Mouse (Mus musculus) forebrain, postnatal 0 days (tissue): Measurements from ENCODE around the gene Ttyh2. TPM values are rescaled to one million over a fixed set of nuclear protein-coding genes. Genes with fewer than 3 reads are reported as not detected.

Source experiments
- ATAC-seq: fragments of 200-750 bp; cut with Nextera tagmentation; 2 replicates; pipeline ENCODE4 v1.8.0; 2017; ENCODE audit warnings: mild to moderate bottlenecking, moderate library complexity
- DNase-seq: peaks from one replicate; pipeline ENCODE4 v3.0.0-alpha.2; 2015
- H3K27ac ChIP-seq: fragments of 300-500 bp; sonication (generic); 2 replicates; pipeline ENCODE4 v1.5.1; 2014; ENCODE audit warnings: low read depth, mild to moderate bottlenecking, antibody characterized with exemption, low read length, moderate library complexity, mixed read lengths
- H3K27me3 ChIP-seq: fragments of 300-500 bp; sonication (generic); 2 replicates; pipeline ENCODE4 v1.6.1; 2014; ENCODE audit warnings: mild to moderate bottlenecking, low read length, mixed read lengths; ENCODE audit not compliant: insufficient read depth
- H3K36me3 ChIP-seq: fragments of 300-500 bp; sonication (generic); 2 replicates; pipeline ENCODE4 v1.6.1; 2014; ENCODE audit warnings: mild to moderate bottlenecking, moderate library complexity; ENCODE audit not compliant: insufficient read depth
- H3K4me1 ChIP-seq: fragments of 300-500 bp; sonication (generic); 2 replicates; pipeline ENCODE4 v1.6.1; 2014; ENCODE audit warnings: antibody characterized with exemption; ENCODE audit not compliant: insufficient read depth
- H3K4me2 ChIP-seq: fragments of 300-500 bp; sonication (generic); 2 replicates; pipeline ENCODE4 v1.6.1; 2014; ENCODE audit warnings: low read depth, mild to moderate bottlenecking, moderate library complexity
- H3K4me3 ChIP-seq: fragments of 300-500 bp; sonication (generic); 2 replicates; pipeline ENCODE4 v1.5.1; 2014; ENCODE audit warnings: low read depth, low read length, mixed read lengths
- H3K9ac ChIP-seq: fragments of 300-500 bp; sonication (generic); 2 replicates; pipeline ENCODE4 v1.6.1; 2014; ENCODE audit warnings: mild to moderate bottlenecking
- H3K9me3 ChIP-seq: fragments of 300-500 bp; sonication (generic); 2 replicates; pipeline ENCODE4 v1.6.1; 2016; ENCODE audit warnings: low read length
- CTCF ChIP-seq: sonication (generic); IDR thresholded peaks from 2 replicates; pipeline ENCODE4 v1.5.1; 2016; ENCODE audit warnings: antibody characterized with exemption, control low read depth, low read depth
- WGBS: fragments of 180-500 bp; shearing (Covaris S2); extraction: QIAGEN DNeasy Blood & Tissue Kit; methylation state at CpG from one replicate; pipeline ENCODE4 v1.1.7; 2014; 5-methylcytosine and 5-hydroxymethylcytosine counted together
- polyA plus RNA-seq: library from polyadenylated mRNA; unstranded; fragments of >200 nt; fragmentation: Nextera tagmentation; extraction: Ambion mirVana; gene quantifications from 2 replicates; pipeline ENCODE4 v1.2.1, GENCODE M21; 2015
- total RNA-seq: library from RNA; depleted of rRNA; stranded (reverse); fragments of >200 nt; gene quantifications from 2 replicates; pipeline ENCODE4 v1.2.3, GENCODE M21; 2014

The Ttyh2 gene
- total and polyA plus RNA-seq, 2 experiments from 2014 or later, result 26.4 to 29.9 TPM

DNA sequence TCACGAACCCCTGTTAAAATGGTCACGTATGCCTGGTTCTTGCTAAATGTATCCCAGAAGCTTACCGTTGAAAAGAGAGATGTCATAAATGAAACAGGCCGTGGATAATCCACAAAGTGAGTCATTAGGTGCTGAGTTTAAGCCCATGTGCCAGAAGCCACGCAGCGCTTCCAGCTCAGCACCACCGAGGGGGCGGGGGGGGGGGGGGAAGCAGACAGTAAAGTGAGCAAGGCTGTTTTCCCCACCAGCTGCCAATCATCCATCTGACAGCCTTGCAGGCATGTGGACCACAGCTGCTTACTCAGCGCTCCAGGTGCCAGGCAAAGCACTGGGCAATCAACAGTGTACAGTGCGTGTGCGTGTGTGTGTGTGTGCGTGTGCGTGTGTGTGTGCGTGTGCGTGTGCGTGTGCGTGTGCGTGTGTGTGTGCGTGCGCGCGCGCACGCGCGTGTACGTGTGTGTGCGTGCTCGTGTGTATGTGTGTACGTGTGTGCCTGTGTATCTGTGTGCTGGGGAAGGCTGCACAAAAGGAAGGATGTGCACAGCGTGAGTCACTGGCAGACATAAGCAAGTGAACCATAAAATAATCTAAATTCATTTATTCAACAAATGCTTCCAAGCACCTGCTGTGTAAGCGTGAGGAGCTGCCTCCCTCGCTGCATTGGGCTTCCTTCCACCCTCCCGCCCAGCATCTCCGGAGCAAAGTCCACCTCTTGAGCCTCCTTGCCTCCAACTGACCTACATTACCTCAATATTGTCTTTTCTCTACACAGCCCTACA is 38.3 kb upstream of the Ttyh2 start:
- WGBS, result 50% methylated on average over 35 of the region's 35 CpGs
- H3K27ac ChIP-seq, result no peak overlapping the region
- DNase-seq, result peak; percentile 53

DNA sequence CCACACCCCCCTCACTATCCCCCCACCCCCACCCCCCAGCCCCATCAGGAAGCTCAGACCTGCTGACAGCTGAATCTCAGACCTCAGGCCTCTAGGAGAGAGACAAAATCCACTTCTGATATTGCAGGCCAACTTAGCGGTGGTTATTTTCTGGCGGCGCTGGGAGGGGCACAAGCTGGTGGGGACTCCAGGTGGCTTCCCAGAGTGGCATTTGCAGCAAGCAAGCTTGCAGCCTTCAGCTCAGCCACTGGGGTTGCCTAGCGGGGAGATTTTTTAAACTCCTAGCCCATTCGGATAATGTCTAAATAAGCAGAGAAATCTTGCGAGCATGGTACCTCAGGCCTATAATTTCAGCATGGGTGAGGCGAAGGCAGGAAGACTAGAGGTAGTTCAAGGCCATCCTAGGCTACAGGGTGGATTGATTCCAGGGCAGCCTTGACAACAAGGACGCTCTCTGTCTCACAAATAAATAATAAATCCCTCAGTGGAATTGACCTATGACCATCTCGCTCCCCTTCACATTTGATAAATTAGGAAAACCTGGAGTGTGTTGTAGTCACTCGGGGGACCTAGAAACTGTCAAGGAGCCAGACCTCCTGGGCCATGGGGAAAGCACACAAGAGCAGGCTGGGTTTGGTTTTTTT is 36.5 kb upstream of the Ttyh2 start:
- no peaks in the 10 kb centered on the region for H3K27me3 ChIP-seq
- H3K4me2 ChIP-seq, result no peak overlapping the region
- TF ChIP-seq CTCF, result no peak; the same call in 1 of the 2 replicates
- DNase-seq (peak; percentile 42), ATAC-seq (no peak)
- no peaks in the 10 kb centered on the region for H3K36me3 ChIP-seq
- H3K4me3 ChIP-seq, result no peak overlapping the region
- no peaks in the 10 kb centered on the region for H3K4me1 ChIP-seq
- H3K9ac ChIP-seq, result no peak overlapping the region
- H3K27ac ChIP-seq, result no peak overlapping the region
- no peaks in the 10 kb centered on the region for H3K9me3 ChIP-seq
- 65% methylated on average over 10 of the region's 10 CpGs for WGBS

More for the DNA sequence above, 38.3 kb upstream of the Ttyh2 start:
- H3K9ac ChIP-seq, result no peak overlapping the region
- H3K27me3 ChIP-seq, result no peaks in the 10 kb centered on the region
- H3K36me3 ChIP-seq, result no peaks in the 10 kb centered on the region
- H3K4me1 ChIP-seq, result no peaks in the 10 kb centered on the region
- TF ChIP-seq CTCF, result no peak
- H3K4me3 ChIP-seq, result no peak overlapping the region
- H3K9me3 ChIP-seq, result no peaks in the 10 kb centered on the region
- peak overlapping the region; percentile 33 for H3K4me2 ChIP-seq
- peak; percentile 61 for ATAC-seq

- no peak overlapping the region for H3K27ac ChIP-seq
- no peak overlapping the region for H3K4me2 ChIP-seq
- no peaks in the 10 kb centered on the region for H3K9me3 ChIP-seq
- H3K27me3 ChIP-seq, result no peaks in the 10 kb centered on the region
- ATAC-seq, result no peak
- TF ChIP-seq CTCF, result peak; percentile 21; the same call in 1 of the 2 replicates
- no peaks in the 10 kb centered on the region for H3K4me1 ChIP-seq
- H3K9ac ChIP-seq, result no peak overlapping the region
- H3K4me3 ChIP-seq, result no peak overlapping the region
- DNase-seq, result no peak
- 11% methylated on average over 19 of the region's 19 CpGs for WGBS
- H3K36me3 ChIP-seq, result no peaks in the 10 kb centered on the region
Measured at GRCm38 (mm10) chr11:114639681-114640103, 35.5 kb upstream of the Ttyh2 start.

GRCm38 (mm10) chr11:114640658-114641057 is 34.6 kb upstream of the Ttyh2 start:
- Histone ChIP-seq H3K4me1 (no peaks in the 10 kb centered on the region), H3K9ac (no peak overlapping the region), H3K4me3 (no peak overlapping the region), H3K36me3 (no peaks in the 10 kb centered on the region), H3K27ac (no peak overlapping the region), H3K9me3 (no peaks in the 10 kb centered on the region), H3K4me2 (no peak overlapping the region), H3K27me3 (no peaks in the 10 kb centered on the region)
- 41% methylated on average over 6 of the region's 6 CpGs for WGBS
- DNase-seq (no peak), ATAC-seq (no peak)
- no peak for TF ChIP-seq CTCF

GRCm38 (mm10) chr11:114641136-114641535 is 34.1 kb upstream of the Ttyh2 start:
- no peak for TF ChIP-seq CTCF
- Histone ChIP-seq H3K9me3 (no peaks in the 10 kb centered on the region), H3K36me3 (no peaks in the 10 kb centered on the region), H3K4me3 (no peak overlapping the region), H3K27me3 (no peaks in the 10 kb centered on the region), H3K27ac (no peak overlapping the region), H3K4me1 (no peaks in the 10 kb centered on the region), H3K4me2 (no peak overlapping the region), H3K9ac (no peak overlapping the region)
- no peak for DNase-seq
- 78% methylated on average over 8 of the region's 8 CpGs for WGBS
- ATAC-seq, result no peak

DNA sequence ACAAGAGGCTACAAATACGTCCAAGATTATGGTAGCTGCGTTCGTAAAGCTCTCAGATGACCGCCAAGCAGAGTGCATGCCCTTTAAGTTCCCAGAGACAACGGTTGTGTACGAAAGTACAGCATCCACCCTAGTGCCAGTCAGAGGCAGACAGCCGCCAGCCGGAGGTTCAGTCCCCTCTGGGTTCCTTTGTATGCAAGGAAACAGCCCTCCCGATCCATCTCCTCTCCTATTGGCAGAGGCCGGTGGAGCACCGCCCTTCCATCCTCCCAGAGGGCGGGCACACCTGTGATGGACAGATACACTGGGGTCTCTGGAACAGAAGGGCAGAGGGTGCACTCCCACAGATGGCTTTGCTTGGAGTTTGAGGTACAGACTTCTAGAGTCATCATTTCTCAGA is 33.0 kb upstream of the Ttyh2 start:
- H3K4me3 ChIP-seq, result no peak overlapping the region
- no peaks in the 10 kb centered on the region for H3K4me1 ChIP-seq
- no peaks in the 10 kb centered on the region for H3K36me3 ChIP-seq
- 0 out of 2 replicates have a peak, but pooled peaks cover 5% of the 10 kb centered on the region for H3K9me3 ChIP-seq
- WGBS, result 43% methylated on average over 12 of the region's 12 CpGs
- H3K4me2 ChIP-seq, result no peak overlapping the region
- H3K9ac ChIP-seq, result no peak overlapping the region
- ATAC-seq (peak; percentile 73; the same call in 1 of the 2 replicates), DNase-seq (no peak)
- no peak overlapping the region for H3K27ac ChIP-seq
- H3K27me3 ChIP-seq, result no peaks in the 10 kb centered on the region
- TF ChIP-seq CTCF, result no peak

GRCm38 (mm10) chr11:114642926-114643325 is 32.3 kb upstream of the Ttyh2 start:
- TF ChIP-seq CTCF, result no peak
- WGBS, result 74% methylated on average over 11 of the region's 11 CpGs
- no peaks in the 10 kb centered on the region for H3K4me1 ChIP-seq

More at GRCm38 (mm10) chr11:114642926-114643325, 32.3 kb upstream of the Ttyh2 start:
- Histone ChIP-seq H3K4me3 (no peak overlapping the region), H3K36me3 (no peaks in the 10 kb centered on the region), H3K9ac (no peak overlapping the region), H3K9me3 (0 out of 2 replicates have a peak, but pooled peaks cover 5% of the 10 kb centered on the region), H3K4me2 (no peak overlapping the region), H3K27me3 (no peaks in the 10 kb centered on the region), H3K27ac (no peak overlapping the region)
- DNase-seq, result no peak
- ATAC-seq, result no peak
